Mouse (Mus musculus) embryonic fibroblast, embryonic 13.5 days (primary cell): Measurements from ENCODE around the gene Zfp536.

ENCODE experiments used
- CTCF ChIP-seq: IDR thresholded peaks from 2 replicates; pipeline ENCODE4 v1.5.1; 2011; ENCODE audit warnings: mild to moderate bottlenecking, control low read depth, low read length, moderate library complexity, borderline replicate concordance; ENCODE audit not compliant: insufficient read depth
- POLR2A ChIP-seq: IDR thresholded peaks from 2 replicates; pipeline ENCODE4 v1.6.1; 2011; ENCODE audit warnings: low read depth, mild to moderate bottlenecking, control low read depth, low read length, moderate library complexity

GRCm38 (mm10) chr7:37704464-37704863 lies 69.0 kb downstream of the Zfp536 start:
- TF ChIP-seq CTCF = no peak
- TF ChIP-seq POLR2A = no peak
